Mouse (Mus musculus): ENCODE data around the gene Rasa3.

GRCm38 (mm10) chr8:13541526-13541925 lies 135.9 kb downstream of the Rasa3 start:
- no peak for TF ChIP-seq POLR2A (IDR thresholded peaks at IDR 0.05; ENCODE audit: low read depth, low read length)
- no peak for TF ChIP-seq CTCF (conservative IDR thresholded peaks at IDR 0.05; ENCODE audit: insufficient read depth, insufficient read length, low read depth, low read length)

All from kidney, adult 2 months (tissue).